In the genomic region with DNA sequence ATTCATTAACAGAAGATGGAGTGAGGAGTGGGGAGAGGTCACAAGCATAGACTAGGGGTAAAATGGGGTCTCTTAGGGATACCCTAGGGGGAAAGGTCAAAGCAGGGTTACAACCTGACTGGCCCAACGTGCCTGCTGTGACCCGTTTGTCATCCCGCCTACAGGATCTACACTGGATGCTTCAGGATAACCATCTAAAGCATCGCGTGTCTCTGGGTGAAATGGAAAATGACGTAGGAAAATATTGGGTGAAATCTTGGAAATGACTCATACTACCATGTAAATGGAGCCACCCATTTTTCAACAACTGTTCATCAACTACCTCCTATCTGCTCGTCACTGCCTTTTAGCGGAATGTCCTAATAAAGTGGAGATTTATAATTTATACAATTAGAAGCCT, we compare ENCODE assay signal across 19 mouse cellular contexts. TPM values are rescaled to one million over a fixed set of nuclear protein-coding genes. Genes with fewer than 3 reads are reported as not detected.
DNase-seq lines count a peak whose midpoint lies in the region; ATAC-seq and TF ChIP-seq lines count a peak whose summit lies in the region.
"Had no signal": no experiment of that assay in that cellular context is flagged by ENCODE, and none has a peak within 500 bp of the region (broad histone marks: within the 10 kb centered on the region; RNA-seq: fewer than 3 reads in every experiment).

No protein-coding gene starts in this region.

- intact Hi-C loops in heart, adult 2 months (cut with DNase I) = loop anchor here (2.0 kb wide), 1 partner anchor 59 kb away; no protein-coding TSS in a partner anchor

- no peaks in the 10 kb centered on the region for H3K9me3 ChIP-seq in heart, postnatal 0 days (replicated peaks; ENCODE audit: control insufficient read depth, low read length)
- H3K9me3 ChIP-seq in midbrain, postnatal 0 days (ENCODE audit: low read length) = no peaks in the 10 kb centered on the region
- H3K9me3 ChIP-seq in midbrain, embryonic 13.5 days = no peaks in the 10 kb centered on the region
- H3K9me3 ChIP-seq in neural tube, embryonic 15.5 days (replicated peaks) = no peaks in the 10 kb centered on the region
- H3K9me3 ChIP-seq: embryonic facial prominence, embryonic 13.5 days; heart, embryonic 12.5 days; liver, embryonic 13.5 days; lung, embryonic 15.5 days had no signal

- H3K27ac ChIP-seq in heart, postnatal 0 days (ENCODE audit: low read depth) = peak overlapping the region; percentile 94
- no peak overlapping the region for H3K27ac ChIP-seq in heart, adult 2 months
- peak overlapping the region; percentile 32; the same call in 1 of the 2 replicates for H3K27ac ChIP-seq in midbrain, postnatal 0 days (ENCODE audit: low read depth, low read length)
- no peak overlapping the region for H3K27ac ChIP-seq in midbrain, embryonic 13.5 days
- peak overlapping the region; percentile 16; the same call in 1 of the 2 replicates for H3K27ac ChIP-seq in embryonic fibroblast, embryonic 13.5 days (ENCODE audit: insufficient read depth, low read length)
- peak overlapping the region; percentile 34; the same call in 1 of the 2 replicates for H3K27ac ChIP-seq in neural tube, embryonic 15.5 days (replicated peaks)
- H3K27ac ChIP-seq: embryonic facial prominence, embryonic 13.5 days; liver, embryonic 13.5 days; lung, embryonic 15.5 days had no signal

- no peak for TF ChIP-seq POLR2A in heart, adult 2 months (IDR thresholded peaks at IDR 0.05; ENCODE audit: insufficient read depth, low read depth, low read length)
- 0 out of 2 replicates have a peak, but pooled peaks have one; percentile 24 for TF ChIP-seq POLR2A in embryonic fibroblast, embryonic 13.5 days (IDR thresholded peaks at IDR 0.05; ENCODE audit: low read depth, low read length)

- H3K4me2 ChIP-seq in heart, postnatal 0 days (ENCODE audit: low read depth, low read length) = no peak overlapping the region
- H3K4me2 ChIP-seq in midbrain, postnatal 0 days (ENCODE audit: low read depth, low read length, poor library complexity, severe bottlenecking) = no peak overlapping the region
- H3K4me2 ChIP-seq in midbrain, embryonic 13.5 days (replicated peaks) = no peak overlapping the region
- 0 out of 2 replicates have a peak overlapping the region, but pooled peaks have one; percentile 19 for H3K4me2 ChIP-seq in neural tube, embryonic 15.5 days
- H3K4me2 ChIP-seq: lung, embryonic 15.5 days had no signal

- H3K4me1 ChIP-seq in heart, postnatal 0 days (ENCODE audit: control insufficient read depth, insufficient read depth) = peaks cover 7% of the 10 kb centered on the region; the same call in 1 of the 2 replicates
- peaks cover 5% of the 10 kb centered on the region for H3K4me1 ChIP-seq in heart, adult 2 months (ENCODE audit: control insufficient read depth, insufficient read depth, low read length)
- peaks cover 9% of the 10 kb centered on the region; the same call in 1 of the 2 replicates for H3K4me1 ChIP-seq in midbrain, postnatal 0 days (ENCODE audit: insufficient read depth, low read length)
- peaks cover 47% of the 10 kb centered on the region for H3K4me1 ChIP-seq in midbrain, embryonic 13.5 days (replicated peaks)
- peaks cover 5% of the 10 kb centered on the region for H3K4me1 ChIP-seq in embryonic fibroblast, embryonic 13.5 days (ENCODE audit: control insufficient read depth, insufficient read depth, low read length)
- H3K4me1 ChIP-seq in neural tube, embryonic 15.5 days = peaks cover 52% of the 10 kb centered on the region

- H3K27me3 ChIP-seq in heart, postnatal 0 days (ENCODE audit: control insufficient read depth, insufficient read depth, low read length) = no peaks in the 10 kb centered on the region
- no peaks in the 10 kb centered on the region for H3K27me3 ChIP-seq in heart, adult 2 months (ENCODE audit: control insufficient read depth, insufficient read depth, low read length)
- no peaks in the 10 kb centered on the region for H3K27me3 ChIP-seq in midbrain, postnatal 0 days (ENCODE audit: insufficient read depth, low read length)
- H3K27me3 ChIP-seq in midbrain, embryonic 13.5 days = no peaks in the 10 kb centered on the region; the same call in 1 of the 2 replicates
- no peaks in the 10 kb centered on the region for H3K27me3 ChIP-seq in neural tube, embryonic 15.5 days (replicated peaks)
- H3K27me3 ChIP-seq: embryonic facial prominence, embryonic 13.5 days; heart, embryonic 12.5 days; lung, embryonic 15.5 days had no signal

- TF ChIP-seq EP300 in heart, postnatal 0 days (IDR thresholded peaks at IDR 0.05; ENCODE audit: low read depth) = no peak
- no peak for TF ChIP-seq EP300 in heart, adult 2 months (IDR thresholded peaks at IDR 0.05; ENCODE audit: insufficient read depth, low read depth, low read length)

- peaks cover 6% of the 10 kb centered on the region; the same call in 1 of the 2 replicates for H3K36me3 ChIP-seq in heart, postnatal 0 days (replicated peaks; ENCODE audit: control insufficient read depth, insufficient read depth, low read length)
- no peaks in the 10 kb centered on the region for H3K36me3 ChIP-seq in heart, adult 2 months (ENCODE audit: control insufficient read depth, insufficient read depth, low read length)
- H3K36me3 ChIP-seq in midbrain, postnatal 0 days (ENCODE audit: insufficient read depth, low read length) = no peaks in the 10 kb centered on the region
- H3K36me3 ChIP-seq in midbrain, embryonic 13.5 days = peaks cover 5% of the 10 kb centered on the region; the same call in 1 of the 2 replicates
- 0 out of 2 replicates have a peak, but pooled peaks cover 3% of the 10 kb centered on the region for H3K36me3 ChIP-seq in neural tube, embryonic 15.5 days
- H3K36me3 ChIP-seq: liver, embryonic 13.5 days had no signal

- peaks cover 5% of the 10 kb centered on the region for H3K79me2 ChIP-seq in heart, adult 2 months (replicated peaks; ENCODE audit: control insufficient read depth, insufficient read depth, low read length)

- ATAC-seq in heart, postnatal 0 days (ENCODE audit: insufficient read depth, low read depth) = no peak
- ATAC-seq in midbrain, postnatal 0 days (ENCODE audit: low FRiP score) = no peak
- ATAC-seq in midbrain, embryonic 13.5 days = no peak
- ATAC-seq in neural tube, embryonic 15.5 days (ENCODE audit: low FRiP score) = no peak

- no peak overlapping the region for H3K4me3 ChIP-seq in heart, postnatal 0 days (ENCODE audit: low read depth, low read length)
- H3K4me3 ChIP-seq in heart, adult 2 months = no peak overlapping the region
- no peak overlapping the region for H3K4me3 ChIP-seq in midbrain, postnatal 0 days (ENCODE audit: low read depth, low read length)
- H3K4me3 ChIP-seq in midbrain, embryonic 13.5 days (replicated peaks) = no peak overlapping the region
- no peak overlapping the region for H3K4me3 ChIP-seq in embryonic fibroblast, embryonic 13.5 days (ENCODE audit: insufficient read depth, low read length)
- H3K4me3 ChIP-seq in neural tube, embryonic 15.5 days (replicated peaks) = no peak overlapping the region
- H3K4me3 ChIP-seq: embryonic facial prominence, embryonic 13.5 days; heart, embryonic 12.5 days; liver, embryonic 13.5 days; lung, embryonic 15.5 days had no signal

- no peak for TF ChIP-seq CTCF in heart, postnatal 0 days (IDR thresholded peaks at IDR 0.05; ENCODE audit: low read depth)
- no peak for TF ChIP-seq CTCF in heart, adult 2 months (IDR thresholded peaks at IDR 0.05)
- TF ChIP-seq CTCF in midbrain, postnatal 0 days (IDR thresholded peaks at IDR 0.05) = no peak
- no peak for TF ChIP-seq CTCF in embryonic fibroblast, embryonic 13.5 days (IDR thresholded peaks at IDR 0.05; ENCODE audit: borderline replicate concordance, insufficient read depth, low read length)

- 77% methylated on average over 8 of the region's 8 CpGs for WGBS in heart, postnatal 0 days
- 69% methylated on average over 8 of the region's 8 CpGs for WGBS in heart, adult 2 months
- 72% methylated on average over 8 of the region's 8 CpGs for WGBS in midbrain, postnatal 0 days
- 71% methylated on average over 8 of the region's 8 CpGs for WGBS in midbrain, embryonic 13.5 days
- WGBS in neural tube, embryonic 15.5 days = 62% methylated on average over 8 of the region's 8 CpGs

- no peak for DNase-seq in heart, postnatal 0 days (ENCODE audit: low spot score)
- no peak for DNase-seq in heart, adult 2 months
- no peak for DNase-seq in midbrain, postnatal 0 days (ENCODE audit: low spot score)
- no peak for DNase-seq in cerebellum, adult 11-12 months
- no peak for DNase-seq in kidney, postnatal 10 days
- DNase-seq: cerebellum, adult 9-10 months; kidney, adult 8-10 months; kidney, postnatal 25 days; layer of hippocampus, adult 9-11 months; liver, embryonic 13.5 days; lung, postnatal 4 days; thymus, postnatal 36 days had no signal

- H3K9ac ChIP-seq in heart, postnatal 0 days (replicated peaks; ENCODE audit: low read depth, low read length) = no peak overlapping the region
- no peak overlapping the region for H3K9ac ChIP-seq in heart, adult 2 months (ENCODE audit: low read depth, low read length)
- H3K9ac ChIP-seq in midbrain, postnatal 0 days (replicated peaks; ENCODE audit: low read length, poor library complexity, severe bottlenecking) = no peak overlapping the region
- no peak overlapping the region for H3K9ac ChIP-seq in midbrain, embryonic 13.5 days (replicated peaks)
- H3K9ac ChIP-seq in neural tube, embryonic 15.5 days (replicated peaks) = no peak overlapping the region
- H3K9ac ChIP-seq: embryonic facial prominence, embryonic 13.5 days; forebrain, postnatal 0 days; liver, embryonic 13.5 days; lung, embryonic 15.5 days had no signal

RNA-seq across cellular contexts. Expression of gene Camk2g, which starts 2.3 kb away (rescaled TPM):
- 74.5 and 107 TPM in 2 replicates for total RNA-seq in heart, postnatal 0 days (2014; rRNA removed; ENCODE audit: low replicate concordance)
- 60.8 and 72.5 TPM in 2 replicates for polyA plus RNA-seq in heart, postnatal 0 days (2015; fragmentation: Nextera tagmentation; extraction: Ambion mirVana)
- total RNA-seq in heart, adult 2 months (2021) = 10 to 100 TPM; 36.8 to 41.0 TPM
- polyA plus RNA-seq in heart, adult 2 months (2012; rRNA removed) = 37.0 and 54.6 TPM in 2 replicates
- 239 and 267 TPM in 2 replicates for total RNA-seq in midbrain, postnatal 0 days (2014; rRNA removed)
- polyA plus RNA-seq in midbrain, postnatal 0 days (2015; fragmentation: Nextera tagmentation; extraction: Ambion mirVana) = 261 and 284 TPM in 2 replicates
- 84.2 and 86.8 TPM in 2 replicates for polyA plus RNA-seq in midbrain, embryonic 13.5 days (2015; fragmentation: Nextera tagmentation; extraction: Ambion mirVana)
- 105 and 138 TPM in 2 replicates for polyA plus RNA-seq in embryonic fibroblast, embryonic 13.5 days (2011; ENCODE audit: insufficient read length, low read depth, missing spikeins)
- 214 and 230 TPM in 2 replicates for polyA plus RNA-seq in neural tube, embryonic 15.5 days (2015; fragmentation: Nextera tagmentation; extraction: Ambion mirVana)

RNA-seq across cellular contexts. Expression of gene Plau, which starts 40.3 kb away (rescaled TPM):
- total RNA-seq in heart, postnatal 0 days (2014; rRNA removed; ENCODE audit: low replicate concordance) = 3.3 and 4.2 TPM in 2 replicates
- polyA plus RNA-seq in heart, postnatal 0 days (2015; fragmentation: Nextera tagmentation; extraction: Ambion mirVana) = 0.84 and 0.89 TPM in 2 replicates
- 1 to 10 TPM; 3.4 to 6.2 TPM for total RNA-seq in heart, adult 2 months (2021)
- polyA plus RNA-seq in heart, adult 2 months (2012; rRNA removed) = 1.8 and 3.5 TPM in 2 replicates
- 0.93 and 2.1 TPM in 2 replicates for total RNA-seq in midbrain, postnatal 0 days (2014; rRNA removed)
- 0.27 and 0.44 TPM in 2 replicates for polyA plus RNA-seq in midbrain, postnatal 0 days (2015; fragmentation: Nextera tagmentation; extraction: Ambion mirVana)
- 0.19 and 0.34 TPM in 2 replicates for polyA plus RNA-seq in midbrain, embryonic 13.5 days (2015; fragmentation: Nextera tagmentation; extraction: Ambion mirVana)
- 75.9 and 142 TPM in 2 replicates for polyA plus RNA-seq in embryonic fibroblast, embryonic 13.5 days (2011; ENCODE audit: insufficient read length, low read depth, missing spikeins)
- polyA plus RNA-seq in neural tube, embryonic 15.5 days (2015; fragmentation: Nextera tagmentation; extraction: Ambion mirVana) = 0.83 and 1.1 TPM in 2 replicates

Comparison
In these comparisons a context has a peak if more than half of its experiments do, and no peak if none do; other contexts are left out.
1. H3K27ac ChIP-seq: peak in heart, postnatal 0 days (single experiment), midbrain, postnatal 0 days (single experiment), embryonic fibroblast, embryonic 13.5 days (single experiment) and neural tube, embryonic 15.5 days (single experiment); none in heart, adult 2 months (single experiment) and midbrain, embryonic 13.5 days (single experiment).
2. RNA of gene Plau, which starts 40.3 kb away (polyA plus RNA-seq): 75.9 to 142 TPM in embryonic fibroblast, embryonic 13.5 days; 1.8 to 3.5 TPM in heart, adult 2 months, 0.84 to 0.89 TPM in heart, postnatal 0 days, 0.83 to 1.1 TPM in neural tube, embryonic 15.5 days, 0.27 to 0.44 TPM in midbrain, postnatal 0 days and 0.19 to 0.34 TPM in midbrain, embryonic 13.5 days; every median in the first group is over 10 times any median in the second.